Mouse (Mus musculus) adipocyte (in vitro differentiated cells): ENCODE data around the gene Ttll12.

Source experiments
- DNase-seq: peaks from one replicate; pipeline ENCODE4 v3.0.0-alpha.2; 2016; ENCODE audit warnings: low spot score

Ttll12 gene

GRCm38 (mm10) chr15:83593702-83594512 lies 1.1 kb downstream of the Ttll12 start:
- peak; percentile 33 for DNase-seq

DNA sequence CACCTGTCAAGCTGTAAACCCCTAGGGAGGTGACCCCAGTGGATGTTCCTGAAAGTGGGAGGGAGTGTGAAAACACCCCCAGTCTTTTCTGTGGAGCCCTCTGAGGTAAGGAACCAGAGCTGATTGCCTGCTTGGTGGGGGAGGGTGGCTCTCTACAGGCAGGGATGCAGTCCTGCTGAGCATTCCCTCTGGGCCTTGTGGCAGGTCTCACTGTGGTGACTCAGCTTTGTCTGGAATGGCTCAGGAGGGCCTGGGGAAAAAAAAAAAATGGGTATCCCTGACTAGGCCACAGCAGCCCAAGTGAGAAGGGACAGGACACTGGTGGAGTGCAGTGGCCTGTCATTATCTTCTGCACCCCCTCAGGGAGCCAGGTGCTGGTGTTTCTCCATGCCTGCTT lies 1.8 kb downstream of the Ttll12 start:
- no peak for DNase-seq

- no peak for DNase-seq
Observed at GRCm38 (mm10) chr15:83592260-83593188, 2.4 kb downstream of the Ttll12 start.

DNA sequence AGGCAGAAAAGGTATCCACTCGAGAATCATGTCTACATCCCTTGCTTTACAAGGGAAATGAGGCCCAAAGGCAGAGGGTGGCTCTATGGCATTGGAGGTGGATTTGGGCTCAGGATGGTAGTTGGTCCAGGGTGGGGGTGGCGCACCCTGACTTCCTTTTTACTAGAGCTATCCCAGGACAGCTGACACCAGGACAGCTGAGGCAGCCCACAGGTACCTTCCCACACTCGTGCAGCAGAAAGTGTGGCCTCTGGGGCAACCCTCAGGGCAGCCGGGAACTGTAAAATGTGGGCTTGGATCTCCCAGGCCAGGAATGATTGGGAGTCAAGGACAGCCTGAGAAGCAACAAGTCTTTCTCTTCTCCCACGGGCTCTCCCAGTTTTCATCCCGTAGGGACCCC lies 3.2 kb downstream of the Ttll12 start:
- no peak for DNase-seq

- no peak for DNase-seq
Observed at GRCm38 (mm10) chr15:83590841-83591240, 4.1 kb downstream of the Ttll12 start.

- no peak for DNase-seq
Observed at GRCm38 (mm10) chr15:83584741-83585220, 10.2 kb downstream of the Ttll12 start.

DNA sequence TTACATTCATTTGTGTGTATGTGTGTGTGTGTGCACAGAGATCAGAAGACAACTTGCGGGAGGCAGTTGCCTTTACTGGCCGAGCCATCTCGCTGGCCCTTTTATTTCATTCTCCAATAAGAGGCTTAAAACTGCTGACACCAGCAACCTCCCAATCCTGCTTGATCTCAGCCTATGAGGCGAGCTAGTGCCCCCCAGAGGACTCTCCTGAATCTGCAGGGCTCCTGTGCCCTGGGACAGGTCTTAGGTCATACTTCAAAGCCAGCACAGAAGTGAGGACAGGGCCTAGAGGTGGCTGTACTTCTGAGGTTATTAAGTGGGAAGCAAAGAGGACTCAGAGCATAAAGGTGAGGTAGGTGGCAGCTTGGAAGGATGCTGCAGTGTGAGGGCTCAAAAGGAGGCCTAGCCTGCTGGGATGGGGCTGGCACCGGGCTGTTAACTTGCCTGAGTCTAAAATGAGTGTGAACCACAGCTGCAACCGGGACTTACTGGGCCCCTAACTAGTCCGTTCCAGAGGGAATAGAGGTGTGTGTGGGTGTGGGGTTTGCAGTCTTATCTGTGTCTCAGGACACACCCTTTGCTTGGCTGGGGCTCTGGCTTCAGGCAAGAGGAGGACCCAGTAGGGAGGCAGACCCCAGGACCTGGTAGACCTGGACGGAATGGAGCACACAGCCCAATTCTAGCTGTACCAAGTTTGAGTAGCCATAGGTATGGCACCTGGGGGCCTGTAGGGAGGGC lies 11.4 kb downstream of the Ttll12 start:
- peak; percentile 72 for DNase-seq

GRCm38 (mm10) chr15:83582931-83583330 lies 12.0 kb downstream of the Ttll12 start:
- no peak for DNase-seq

GRCm38 (mm10) chr15:83576651-83577050 lies 18.3 kb downstream of the Ttll12 start:
- no peak for DNase-seq

DNA sequence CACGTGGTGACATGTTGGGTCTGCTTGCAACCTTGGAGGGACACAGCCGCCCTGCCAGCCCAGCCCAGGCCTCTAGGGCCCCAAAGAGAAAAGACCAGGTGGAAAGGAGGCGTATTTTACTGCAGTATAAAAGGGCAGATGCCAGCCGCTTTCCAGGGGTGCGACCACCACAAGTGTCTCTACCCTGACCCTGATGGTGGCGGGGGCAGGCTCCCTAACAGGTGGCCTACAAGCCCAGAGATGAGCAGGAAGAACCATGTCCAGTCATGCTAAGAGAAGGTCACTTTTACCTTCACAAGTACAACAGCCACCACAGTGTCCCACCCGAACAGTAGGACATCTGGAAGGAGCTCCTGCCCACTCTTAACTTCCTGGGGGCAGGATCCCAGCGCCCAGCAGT lies 19.4 kb downstream of the Ttll12 start:
- no peak for DNase-seq

GRCm38 (mm10) chr15:83574731-83575351 lies 20.1 kb downstream of the Ttll12 start:
- DNase-seq = peak; percentile 81

DNA sequence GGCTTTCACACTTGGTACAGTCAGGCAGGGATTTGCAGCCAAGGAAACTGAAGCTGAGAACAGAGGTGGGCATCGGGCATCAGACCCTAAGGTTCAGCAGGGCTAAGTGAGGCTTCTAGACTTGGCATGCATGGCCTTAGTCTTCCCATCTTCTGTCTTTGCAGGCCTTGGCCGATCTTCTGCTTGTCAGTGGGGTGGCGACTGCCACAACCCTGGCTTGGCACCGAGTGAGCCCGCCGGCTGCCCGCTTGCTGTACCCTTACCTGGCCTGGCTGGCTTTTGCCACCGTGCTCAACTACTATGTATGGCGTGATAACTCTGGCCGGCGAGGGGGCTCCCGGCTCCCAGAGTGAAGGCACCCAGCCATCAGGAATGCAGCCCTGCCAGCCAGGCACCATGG lies 21.4 kb downstream of the Ttll12 start:
- no peak for DNase-seq

DNA sequence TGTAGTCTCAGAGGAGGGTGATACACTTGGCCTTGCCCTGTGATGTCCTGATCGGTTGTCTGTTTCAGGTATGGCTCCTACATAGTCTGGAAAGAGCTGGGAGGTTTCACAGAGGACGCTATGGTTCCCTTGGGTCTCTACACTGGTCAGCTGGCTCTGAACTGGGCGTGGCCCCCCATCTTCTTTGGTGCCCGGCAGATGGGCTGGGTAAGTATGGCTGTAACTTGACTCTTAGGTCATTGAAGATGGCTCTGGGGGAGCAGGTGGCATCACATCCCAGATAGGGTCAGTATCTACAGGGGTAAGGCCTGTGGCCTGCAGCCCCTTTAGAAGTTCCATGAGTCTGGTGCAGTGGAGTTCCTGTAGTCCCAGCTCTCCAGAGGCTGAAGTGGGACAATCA lies 22.8 kb downstream of the Ttll12 start:
- DNase-seq = no peak

DNA sequence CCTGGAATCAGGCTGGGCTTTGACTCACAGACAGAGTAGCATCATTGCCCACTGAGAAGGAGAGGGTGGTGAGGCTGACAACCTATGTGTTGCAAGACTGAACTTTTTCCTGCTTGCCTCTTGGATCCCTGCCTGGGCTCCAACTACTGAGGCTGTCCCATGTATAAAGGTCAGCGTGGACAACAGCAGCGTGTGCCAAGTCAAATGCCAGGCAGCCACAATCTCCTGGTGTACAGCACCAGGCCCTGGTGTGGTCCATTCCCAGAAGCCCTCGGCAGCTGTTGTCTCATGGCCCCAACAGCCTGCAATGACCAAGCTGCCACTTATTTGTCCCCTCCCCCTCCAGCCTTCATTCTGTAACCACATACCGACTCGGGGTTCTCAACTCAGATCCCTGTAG lies 23.3 kb downstream of the Ttll12 start:
- peak; percentile 99 for DNase-seq

DNA sequence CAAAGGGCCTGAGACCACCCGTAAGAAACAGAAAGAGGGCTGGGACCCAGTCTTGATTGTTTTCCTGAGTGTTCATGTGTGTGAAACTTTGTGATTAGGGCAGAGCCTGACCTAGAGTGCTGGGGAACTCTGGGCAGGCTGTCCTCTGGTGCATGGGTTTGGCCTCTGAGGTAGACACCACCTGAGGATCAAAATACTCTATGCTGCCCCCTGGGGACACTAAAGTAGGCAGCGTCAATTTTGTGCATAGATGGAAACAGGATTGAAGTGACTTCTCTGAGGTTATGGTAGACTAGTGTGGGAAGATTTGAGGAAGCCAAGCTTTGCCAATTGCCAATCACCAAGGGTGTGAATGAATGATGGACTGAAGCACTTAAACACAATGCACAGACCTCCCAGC lies 24.3 kb downstream of the Ttll12 start:
- DNase-seq = no peak

DNA sequence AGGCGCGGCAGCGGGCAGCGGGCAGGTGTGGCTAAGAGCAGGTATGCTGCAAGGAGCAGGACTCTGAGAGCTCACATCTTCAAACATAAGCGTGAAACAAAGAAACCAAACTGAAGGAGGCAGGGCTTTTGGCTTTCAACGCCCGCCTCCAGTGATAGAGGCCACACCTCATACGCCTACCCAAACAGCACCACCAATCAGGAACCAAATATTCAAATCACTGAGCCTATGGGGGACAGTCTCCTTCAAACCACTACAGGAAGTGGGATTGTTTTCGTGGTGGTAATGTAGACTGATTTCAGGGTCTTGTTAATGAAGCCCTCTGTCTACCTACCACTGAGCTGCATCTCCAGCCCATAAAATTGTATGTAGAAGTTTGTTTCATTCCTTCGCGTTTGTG lies 25.3 kb downstream of the Ttll12 start:
- DNase-seq = no peak

- DNase-seq = no peak
Observed at GRCm38 (mm10) chr15:83568544-83568943, 26.4 kb downstream of the Ttll12 start.

DNA sequence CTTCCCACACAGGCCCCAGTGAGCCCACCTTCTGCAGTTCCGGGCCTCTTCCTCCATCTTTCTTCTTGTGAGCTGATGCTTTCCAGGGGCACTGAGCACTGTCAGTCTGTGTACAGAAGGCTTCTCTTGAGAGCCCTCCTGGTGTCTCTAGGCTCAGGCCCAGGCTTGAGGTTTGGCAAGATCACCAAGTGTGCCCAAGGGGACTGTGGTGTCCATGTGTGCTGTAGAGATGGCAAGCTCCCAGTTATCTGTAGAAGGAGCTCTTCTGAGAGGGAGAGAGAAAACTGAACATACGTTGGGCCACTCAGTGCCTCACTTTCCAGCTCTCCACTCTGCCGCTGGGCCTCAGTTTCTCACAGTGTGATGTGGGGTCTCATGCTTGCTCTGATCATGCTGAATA lies 27.2 kb downstream of the Ttll12 start:
- peak; percentile 92 for DNase-seq

DNA sequence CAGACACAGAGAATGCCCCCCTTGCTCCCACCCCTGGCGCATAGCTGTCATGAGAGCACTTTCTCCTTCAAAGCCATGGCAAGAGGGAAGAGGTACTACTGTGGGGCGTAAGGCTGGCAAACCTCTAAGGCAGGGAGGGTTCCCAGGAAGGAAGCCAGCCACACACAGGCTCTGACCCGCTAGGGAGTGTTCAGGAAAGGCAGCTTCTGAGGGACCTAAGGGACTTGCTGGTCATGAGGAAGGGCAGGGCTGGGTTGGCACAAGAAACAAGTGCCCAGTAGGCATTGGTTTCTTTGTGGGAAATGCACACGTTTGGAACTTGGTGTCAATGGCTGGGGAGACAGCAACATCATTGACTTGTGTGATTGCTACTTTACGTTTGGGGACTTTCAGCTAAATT lies 29.0 kb downstream of the Ttll12 start:
- peak; percentile 79 for DNase-seq

DNA sequence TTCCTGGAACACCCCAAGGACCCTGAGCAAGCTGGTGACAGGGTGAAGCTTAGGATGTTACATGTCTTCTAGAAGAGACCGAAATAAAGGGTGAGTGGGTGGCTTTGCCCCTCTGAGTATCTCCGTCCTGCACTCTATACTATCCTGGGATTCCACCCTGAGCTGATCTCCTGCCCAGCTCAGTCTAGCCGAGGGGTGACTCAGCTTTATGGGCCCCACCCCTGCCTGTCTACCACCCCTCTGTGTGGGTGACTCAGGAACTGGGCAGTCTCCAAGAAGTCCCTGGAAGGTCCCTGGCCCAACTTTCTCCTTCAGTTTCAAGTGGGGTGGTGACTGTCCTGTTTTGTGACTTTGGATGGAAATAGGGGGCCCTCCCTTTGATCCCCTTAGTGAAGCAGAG lies 29.5 kb downstream of the Ttll12 start:
- DNase-seq = peak; percentile 77

GRCm38 (mm10) chr15:83563857-83564651 lies 30.9 kb downstream of the Ttll12 start:
- peak; percentile 90 for DNase-seq
